Mouse (Mus musculus) spleen, postnatal 36 days (tissue): ENCODE measurements around the gene Dmwd.
"Not testable (repeated sequence)": the region's sequence is repeated elsewhere in the genome, so short reads cannot be mapped to it uniquely, and the experiment has no call there.

Experiments
- DNase-seq, 2 experiments: peaks; one replicate each; pipeline ENCODE4 v3.0.0; 2022; ENCODE audit warnings: low spot score in 2 of 2, mixed read lengths in 1 of 2

Gene Dmwd

DNA sequence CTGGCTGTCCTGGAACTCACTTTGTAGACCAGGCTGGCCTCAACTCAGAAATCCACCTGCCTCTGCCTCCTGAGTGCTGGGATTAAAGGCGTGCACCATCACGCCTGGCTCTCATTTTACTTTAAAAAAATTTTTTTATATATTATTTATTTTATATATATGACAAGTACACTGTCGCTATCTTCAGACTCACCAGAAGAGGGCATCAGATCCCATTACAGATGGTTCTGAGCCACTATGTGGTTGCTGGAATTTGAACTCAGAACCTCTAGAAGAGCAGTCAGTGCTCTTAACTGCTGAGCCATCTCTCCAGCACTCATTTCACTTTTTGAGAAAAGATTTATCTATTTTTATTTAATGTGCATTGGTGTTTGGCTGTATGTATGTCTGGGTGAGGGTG, 5.0 kb upstream of the Dmwd start:
- DNase-seq = not testable (repeated sequence)

DNA sequence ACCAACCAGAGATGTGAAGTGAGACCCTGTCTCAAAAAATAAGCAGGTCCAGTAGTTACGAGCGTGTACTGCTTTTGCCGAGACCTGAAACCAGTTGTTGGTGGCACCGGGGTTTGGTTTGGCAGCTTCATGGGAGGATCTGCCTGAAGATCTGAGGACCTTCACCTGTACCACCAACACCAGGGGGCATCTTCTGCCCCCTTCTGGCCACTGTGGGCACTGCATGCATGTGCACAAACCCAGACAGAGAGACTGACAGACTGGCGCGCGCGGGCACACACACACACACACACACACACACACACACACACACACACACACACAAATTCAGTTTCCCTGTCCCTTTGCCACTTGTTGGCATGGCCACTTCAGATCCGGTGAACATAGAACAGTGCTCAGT, 2.5 kb upstream of the Dmwd start:
- DNase-seq = no peak

DNA sequence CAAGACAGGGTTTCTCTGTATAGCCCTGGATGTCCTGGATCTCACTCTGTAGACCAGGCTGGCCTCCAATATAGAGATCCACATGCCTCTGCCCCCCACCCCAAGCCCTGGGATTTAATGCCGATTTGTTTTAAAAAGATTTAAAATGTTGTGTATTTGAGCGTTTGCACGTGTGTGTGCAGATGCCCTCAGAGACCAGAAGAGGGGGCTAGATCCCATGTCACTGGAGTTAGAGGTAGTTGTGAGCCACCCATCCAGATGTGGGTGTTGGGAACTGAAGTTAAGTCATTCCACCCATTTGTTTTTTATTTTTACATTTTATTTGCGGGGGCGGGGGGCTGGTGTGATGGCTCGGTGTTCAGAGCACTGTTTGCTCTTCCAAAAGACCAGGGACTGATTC, 1.5 kb upstream of the Dmwd start:
- no peak for DNase-seq

DNA sequence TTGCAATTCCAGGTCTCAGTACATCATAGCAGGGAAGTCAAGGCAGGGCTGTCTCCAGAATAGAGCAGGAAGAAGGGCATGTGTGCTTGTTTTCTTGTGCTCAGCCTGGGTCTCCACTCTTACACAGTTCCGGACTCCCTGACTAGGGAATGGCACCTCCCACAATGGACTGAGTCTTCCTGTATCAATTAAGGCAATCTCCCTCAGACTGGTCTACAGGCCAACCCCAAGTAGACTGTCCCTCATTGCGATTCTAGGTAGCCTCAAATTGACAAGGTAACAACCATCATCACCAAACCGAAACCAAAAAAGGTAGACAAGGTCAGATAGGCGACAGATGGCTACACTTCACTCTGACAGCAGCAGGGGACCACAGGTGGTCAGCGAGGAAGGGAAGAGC, 796 bp upstream of the Dmwd start:
- no peak for DNase-seq

DNA sequence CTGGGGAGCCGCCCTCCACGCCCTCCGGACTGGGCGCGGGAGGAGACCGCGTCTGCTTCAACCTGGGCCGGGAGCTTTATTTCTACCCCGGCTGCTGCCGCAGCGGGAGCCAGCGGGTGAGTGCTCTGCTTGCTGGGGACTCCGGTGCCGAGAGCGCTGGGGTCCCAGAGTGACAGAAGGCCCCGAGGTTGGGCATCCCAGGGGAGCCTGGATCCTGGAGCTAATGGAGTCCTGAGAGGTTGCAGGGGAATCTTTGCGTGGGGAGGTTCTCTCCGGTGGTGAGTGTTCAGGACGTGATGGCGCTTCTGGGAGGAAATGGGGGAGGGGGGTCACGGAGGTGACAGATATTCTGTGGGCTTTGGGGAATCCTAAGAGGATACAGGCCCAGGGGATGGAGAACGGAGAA, 562 bp downstream of the Dmwd start:
- DNase-seq = no peak

DNA sequence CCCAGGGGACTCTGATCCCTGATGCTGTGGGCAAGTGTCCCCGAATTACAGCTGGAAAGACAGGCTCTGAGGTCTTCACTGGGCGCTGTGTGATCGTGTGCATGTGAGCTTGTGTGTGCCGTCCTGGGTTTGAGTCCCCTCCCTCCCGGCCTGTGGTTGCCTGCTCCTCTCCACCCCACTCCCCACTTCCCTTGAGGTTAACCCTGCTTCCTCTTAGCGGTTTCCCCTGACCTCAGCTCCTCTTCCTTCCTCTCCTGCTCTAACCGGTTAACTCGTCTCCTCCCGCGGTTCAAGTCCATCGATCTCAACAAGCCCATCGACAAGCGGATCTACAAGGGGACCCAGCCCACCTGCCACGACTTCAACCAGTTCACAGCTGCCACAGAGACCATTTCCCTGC, 1.7 kb downstream of the Dmwd start:
- peak; percentile 91 to 92 for DNase-seq

DNA sequence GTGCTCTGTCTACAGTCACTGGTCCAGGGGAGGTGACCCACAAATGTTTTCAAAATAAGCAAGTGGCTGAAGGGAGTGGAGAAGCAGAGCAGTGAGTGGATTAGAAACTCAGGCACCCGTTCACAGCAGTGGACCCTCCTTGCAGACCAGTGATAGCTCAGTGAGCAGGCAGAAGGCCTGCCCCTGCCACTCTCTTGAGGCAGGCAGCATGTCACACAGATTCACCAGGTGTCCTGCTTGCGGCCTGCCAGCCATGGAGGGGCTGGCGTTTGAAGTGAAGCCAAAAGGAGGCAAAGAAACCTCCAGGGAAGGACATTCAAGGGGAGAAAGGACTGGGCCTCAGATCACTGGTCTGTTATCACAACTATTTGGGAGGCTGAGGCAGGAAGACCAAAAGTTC, 2.7 kb downstream of the Dmwd start:
- DNase-seq = no peak

DNA sequence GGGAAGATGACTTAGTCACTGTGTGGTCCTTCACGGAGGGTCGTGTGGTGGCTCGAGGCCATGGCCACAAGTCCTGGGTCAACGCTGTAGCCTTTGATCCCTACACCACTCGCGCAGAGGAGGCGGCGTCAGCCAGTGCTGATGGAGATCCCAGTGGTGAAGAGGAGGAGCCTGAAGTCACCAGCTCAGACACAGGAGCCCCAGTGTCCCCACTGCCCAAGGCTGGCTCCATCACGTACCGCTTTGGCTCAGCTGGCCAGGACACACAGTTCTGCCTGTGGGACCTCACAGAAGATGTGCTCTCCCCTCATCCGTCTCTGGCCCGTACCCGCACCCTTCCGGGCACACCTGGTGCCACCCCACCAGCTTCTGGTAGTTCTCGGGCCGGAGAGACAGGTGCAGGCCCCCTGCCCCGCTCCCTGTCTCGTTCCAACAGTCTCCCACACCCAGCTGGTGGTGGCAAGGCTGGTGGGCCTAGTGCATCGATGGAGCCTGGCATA, 4.5 kb downstream of the Dmwd start:
- no peak for DNase-seq

DNA sequence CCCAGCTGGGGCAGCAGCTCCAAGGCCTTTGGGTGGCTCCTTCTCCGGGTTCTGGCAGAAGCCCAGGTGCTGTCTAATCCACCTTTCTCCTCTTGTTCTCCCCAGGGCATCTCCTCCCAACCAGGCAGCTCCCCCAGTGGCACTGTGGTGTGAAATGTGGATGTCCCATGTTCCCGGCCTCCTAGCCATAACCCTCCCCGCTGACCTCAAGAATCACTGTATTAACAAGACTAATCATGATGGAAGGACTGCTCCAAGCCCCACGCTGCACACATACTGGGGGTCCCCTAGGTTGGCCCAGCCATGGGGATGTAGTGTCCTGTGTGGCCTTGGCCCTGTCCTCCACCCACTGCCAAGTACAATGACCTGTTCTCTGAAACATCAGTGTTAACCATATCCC, 6.1 kb downstream of the Dmwd start:
- DNase-seq = no peak

DNA sequence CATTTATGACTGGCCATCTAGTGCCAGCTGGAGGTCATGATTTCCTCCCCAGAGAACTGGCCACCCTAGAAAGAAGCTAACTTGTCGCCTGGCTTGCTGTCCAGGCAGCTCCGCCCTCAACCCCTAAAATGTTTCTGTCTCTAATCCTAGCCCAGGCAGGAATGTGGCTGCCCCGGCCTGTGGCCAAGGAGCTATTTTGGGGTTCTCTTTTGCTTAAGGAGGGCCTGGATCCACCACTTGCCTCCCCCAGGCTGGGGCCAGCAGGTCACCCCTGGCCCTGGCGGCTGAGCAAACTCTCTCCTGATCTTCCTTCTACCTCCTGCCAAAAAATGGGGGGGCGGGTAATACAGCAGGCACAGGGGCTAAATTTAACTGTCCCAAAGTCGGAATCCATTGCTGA, 7.1 kb downstream of the Dmwd start:
- no peak for DNase-seq

DNA sequence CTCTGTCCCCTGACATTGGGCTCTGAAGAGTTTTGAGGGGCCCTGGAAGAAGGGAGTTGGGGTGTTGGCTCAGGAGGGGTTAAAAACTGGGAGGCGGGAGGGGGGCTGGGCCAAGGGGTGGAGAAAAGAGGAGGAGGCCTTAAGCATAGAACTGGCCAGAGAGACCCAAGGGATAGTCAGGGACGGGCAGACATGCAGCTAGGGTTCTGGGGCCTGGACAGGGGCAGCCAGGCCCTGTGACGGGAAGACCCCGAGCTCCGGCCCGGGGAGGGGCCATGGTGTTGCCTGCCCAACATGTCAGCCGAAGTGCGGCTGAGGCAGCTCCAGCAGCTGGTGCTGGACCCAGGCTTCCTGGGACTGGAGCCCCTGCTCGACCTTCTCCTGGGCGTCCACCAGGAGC, 7.7 kb downstream of the Dmwd start, which contains the start of gene Dmpk:
Gene Dmpk, plus strand, starts transcription at position 149 of the 400 bp plus-strand sequence.
- no peak for DNase-seq

DNA sequence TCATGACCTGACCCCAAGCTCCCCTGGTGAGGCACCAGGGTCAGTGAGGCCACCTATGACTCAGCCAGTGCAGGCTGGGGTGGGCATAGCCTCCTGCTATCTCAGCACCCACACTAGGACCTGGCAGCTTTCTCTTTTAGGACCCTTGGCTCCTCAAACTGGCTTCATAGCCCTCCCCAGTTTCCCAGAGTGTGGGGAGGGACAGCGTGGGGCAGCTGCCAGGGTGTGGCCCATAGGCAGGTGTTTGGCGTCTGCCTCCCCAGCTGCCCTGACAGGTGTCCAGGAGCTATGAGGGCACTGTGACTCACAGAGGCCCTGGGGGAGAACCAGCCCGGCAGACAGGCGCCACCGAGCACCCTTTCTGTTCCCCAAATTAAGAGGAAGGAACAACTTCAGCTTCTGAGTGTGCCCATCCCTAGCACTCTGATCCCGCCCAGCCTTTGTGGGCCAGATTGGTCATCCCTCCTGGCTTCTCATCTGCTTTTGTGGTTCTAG, 8.3 kb downstream of the Dmwd start:
- peak; percentile 81 to 85 for DNase-seq

DNA sequence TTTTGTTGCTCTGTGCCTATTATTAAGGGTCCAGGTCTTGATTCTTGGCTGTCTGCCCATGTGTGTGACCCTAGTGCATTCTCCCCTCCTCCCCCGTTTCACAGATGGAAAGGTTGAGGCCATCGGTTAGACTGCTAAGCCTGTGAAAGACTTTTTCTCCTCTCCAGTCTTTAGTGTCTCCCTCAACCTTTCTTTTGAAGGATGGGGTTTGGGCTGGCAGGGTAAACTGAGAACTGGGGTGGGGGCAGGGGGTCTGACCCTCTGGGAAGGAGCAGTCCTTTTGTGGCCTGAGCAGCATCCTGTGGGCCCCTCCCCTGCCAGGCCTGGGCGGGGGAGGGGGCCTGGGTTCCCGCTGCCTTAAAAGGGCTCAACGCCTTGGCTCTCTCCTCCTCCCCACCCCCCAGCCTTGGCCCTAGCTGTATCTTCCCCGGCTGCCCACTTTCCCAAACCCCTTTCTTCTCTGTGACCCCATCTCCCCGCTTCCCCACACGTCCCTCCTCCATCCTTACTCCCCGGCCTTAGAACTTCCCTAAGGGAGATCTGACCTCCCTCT, 9.0 kb downstream of the Dmwd start:
- no peak for DNase-seq

DNA sequence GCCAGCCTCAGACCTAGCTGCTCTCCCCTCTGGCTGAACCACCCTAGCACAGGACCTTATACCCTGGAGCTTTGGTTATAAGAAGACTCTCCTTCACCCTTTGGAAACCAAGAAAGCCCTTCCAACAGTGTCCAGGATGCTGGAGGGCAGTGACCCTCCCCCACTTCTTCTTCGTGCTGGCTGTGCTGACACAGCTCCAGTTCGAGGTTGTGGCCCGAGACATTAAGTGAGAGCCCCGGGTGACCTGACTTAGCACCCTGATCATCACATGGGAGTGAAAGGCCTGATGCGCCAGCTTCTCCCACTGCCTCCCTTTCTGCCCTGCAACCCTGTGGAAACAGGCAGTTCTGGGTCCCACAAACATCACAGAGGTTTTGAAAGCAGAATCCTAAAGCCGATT, 9.5 kb downstream of the Dmwd start:
- DNase-seq = no peak

DNA sequence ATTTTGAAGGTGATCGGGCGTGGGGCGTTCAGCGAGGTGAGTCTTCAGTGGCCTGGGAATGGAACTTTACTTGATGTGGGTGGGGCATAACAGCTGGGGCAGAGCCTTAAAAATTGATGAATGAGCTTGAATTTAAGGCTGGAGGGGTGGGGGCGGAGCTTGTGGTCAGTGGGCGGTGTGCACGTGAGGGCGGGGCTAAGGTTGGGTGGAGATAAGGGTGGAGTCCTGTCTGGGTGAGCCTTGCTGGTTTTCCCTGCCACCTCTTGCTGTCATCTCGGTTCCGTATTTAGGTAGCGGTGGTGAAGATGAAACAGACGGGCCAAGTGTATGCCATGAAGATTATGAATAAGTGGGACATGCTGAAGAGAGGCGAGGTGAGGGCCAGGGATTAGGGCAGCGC, 10.0 kb downstream of the Dmwd start:
- DNase-seq = peak; percentile 73 to 75

DNA sequence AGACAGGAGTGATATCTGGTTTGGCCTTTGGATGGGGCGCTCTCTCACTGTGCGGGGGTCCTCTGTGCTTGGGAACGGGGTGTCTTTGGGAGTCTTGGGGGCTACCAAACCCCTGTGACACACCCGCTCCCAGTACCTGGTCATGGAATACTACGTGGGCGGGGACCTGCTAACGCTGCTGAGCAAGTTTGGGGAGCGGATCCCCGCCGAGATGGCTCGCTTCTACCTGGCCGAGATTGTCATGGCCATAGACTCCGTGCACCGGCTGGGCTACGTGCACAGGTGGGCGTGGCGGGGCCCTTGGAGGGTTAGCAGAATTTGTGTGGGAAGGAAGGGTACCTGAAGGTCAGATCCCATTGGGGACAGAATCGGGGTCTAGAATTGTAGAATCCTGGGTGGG, 10.7 kb downstream of the Dmwd start:
- no peak for DNase-seq

DNA sequence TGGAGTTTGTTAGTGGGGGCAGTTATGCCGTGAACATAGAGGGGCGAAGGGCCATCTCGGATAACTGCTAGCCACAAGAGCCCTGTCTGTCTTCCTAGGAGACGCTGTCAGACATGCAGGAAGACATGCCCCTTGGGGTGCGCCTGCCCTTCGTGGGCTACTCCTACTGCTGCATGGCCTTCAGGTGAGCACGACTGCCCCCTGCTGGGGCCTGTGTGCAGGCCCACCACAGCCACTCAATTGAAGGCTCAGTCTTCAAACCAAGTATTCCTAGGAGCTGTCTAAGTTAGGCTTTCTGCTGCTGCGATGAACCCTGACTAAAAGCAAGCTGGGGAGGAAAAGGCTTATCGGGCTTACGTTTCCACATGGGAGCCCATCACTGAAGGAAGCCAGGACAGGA, 12.8 kb downstream of the Dmwd start:
- peak; percentile 57 to 70 for DNase-seq

DNA sequence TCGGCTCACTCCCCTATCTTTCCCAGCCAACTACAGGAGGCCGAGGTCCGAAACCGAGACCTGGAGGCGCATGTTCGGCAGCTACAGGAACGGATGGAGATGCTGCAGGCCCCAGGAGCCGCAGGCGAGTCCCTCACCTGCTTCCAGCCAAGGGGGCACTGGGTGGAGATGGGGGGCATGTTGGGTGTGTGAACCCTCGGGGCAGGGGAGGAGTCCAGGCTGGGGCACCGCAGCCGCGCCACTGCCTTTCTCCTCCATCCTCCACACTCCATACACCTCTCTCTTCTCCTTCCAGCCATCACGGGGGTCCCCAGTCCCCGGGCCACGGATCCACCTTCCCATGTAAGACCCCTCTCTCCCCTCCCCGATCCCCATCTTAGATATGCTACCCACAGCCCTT, 15.9 kb downstream of the Dmwd start:
- no peak for DNase-seq

DNA sequence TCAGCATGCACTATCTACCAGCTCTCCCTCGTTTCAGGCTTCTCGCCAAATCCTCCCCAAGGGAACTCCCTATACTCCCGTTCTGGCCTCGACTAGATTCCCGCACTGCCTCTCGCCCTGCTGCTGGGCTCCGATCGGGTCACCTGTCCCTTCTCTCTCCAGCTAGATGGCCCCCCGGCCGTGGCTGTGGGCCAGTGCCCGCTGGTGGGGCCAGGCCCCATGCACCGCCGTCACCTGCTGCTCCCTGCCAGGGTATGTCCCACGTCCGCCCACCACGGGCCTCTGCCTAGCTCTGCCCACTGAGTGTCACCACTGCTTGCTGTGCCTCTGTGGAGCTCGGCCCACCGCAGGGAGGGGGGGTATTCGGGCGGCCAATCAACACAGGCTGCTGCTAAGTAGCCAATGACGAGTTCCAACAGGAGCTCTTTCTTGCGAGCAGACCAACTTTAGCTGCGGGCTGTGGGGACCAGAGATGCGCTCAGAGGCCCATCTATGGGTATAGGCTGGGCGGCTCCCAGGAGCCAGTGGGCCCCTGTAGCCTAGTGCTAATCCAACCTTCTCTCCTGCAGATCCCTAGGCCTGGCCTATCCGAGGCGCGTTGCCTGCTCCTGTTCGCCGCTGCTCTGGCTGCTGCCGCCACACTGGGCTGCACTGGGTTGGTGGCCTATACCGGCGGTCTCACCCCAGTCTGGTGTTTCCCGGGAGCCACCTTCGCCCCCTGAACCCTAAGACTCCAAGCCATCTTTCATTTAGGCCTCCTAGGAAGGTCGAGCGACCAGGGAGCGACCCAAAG, 16.6 kb downstream of the Dmwd start:
- no peak for DNase-seq

DNA sequence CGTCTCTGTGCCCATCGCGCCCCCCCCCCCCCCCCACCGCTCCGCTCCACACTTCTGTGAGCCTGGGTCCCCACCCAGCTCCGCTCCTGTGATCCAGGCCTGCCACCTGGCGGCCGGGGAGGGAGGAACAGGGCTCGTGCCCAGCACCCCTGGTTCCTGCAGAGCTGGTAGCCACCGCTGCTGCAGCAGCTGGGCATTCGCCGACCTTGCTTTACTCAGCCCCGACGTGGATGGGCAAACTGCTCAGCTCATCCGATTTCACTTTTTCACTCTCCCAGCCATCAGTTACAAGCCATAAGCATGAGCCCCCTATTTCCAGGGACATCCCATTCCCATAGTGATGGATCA, 17.1 kb downstream of the Dmwd start:
- DNase-seq = peak; percentile 80 to 84

DNA sequence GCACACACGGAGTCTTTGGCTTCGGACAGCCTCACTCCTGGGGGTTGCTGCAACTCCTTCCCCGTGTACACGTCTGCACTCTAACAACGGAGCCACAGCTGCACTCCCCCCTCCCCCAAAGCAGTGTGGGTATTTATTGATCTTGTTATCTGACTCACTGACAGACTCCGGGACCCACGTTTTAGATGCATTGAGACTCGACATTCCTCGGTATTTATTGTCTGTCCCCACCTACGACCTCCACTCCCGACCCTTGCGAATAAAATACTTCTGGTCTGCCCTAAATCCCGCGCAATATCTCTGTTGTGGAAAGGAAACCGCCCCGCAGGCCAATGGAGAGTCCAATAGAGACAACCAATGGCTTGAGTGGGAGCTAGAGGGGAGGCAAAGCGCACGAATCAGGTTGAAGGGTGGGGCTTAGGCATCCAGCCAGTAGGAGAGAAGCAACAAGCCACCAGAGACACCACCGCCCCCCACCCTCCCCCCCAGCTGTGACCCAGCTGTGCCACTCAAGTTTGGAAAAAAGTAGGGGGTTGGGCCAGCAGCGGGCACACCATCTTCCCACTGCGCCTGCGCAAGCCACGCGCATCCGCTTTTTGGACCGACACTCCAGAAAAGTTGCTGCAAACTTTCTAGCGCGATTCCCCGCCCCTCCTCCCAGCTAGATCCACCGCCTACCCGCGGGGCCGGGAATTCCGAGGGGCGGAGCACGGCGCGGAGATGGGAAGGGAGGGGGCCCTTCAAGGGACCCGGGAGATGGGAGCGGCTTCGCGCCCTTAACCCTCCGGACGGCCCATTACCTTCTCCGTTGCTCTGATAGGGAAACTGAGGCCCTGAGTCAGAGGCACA, 17.7 kb downstream of the Dmwd start:
- DNase-seq = peak; percentile 80 to 86

DNA sequence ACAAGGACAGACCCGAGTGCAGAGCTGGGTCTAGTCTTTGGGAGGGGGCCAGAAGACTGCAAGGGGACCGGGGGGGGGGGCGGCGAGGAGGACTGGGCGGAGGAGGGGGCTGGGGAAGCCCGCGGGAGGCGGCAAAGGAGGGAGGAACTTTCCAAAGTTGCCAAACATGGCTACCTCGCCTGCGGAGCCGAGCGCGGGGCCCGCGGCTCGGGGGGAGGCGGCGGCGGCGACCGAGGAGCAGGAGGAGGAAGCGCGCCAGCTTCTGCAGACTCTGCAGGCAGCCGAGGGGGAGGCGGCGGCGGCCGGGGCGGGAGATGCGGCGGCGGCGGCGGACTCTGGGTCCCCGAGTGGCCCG, 18.4 kb downstream of the Dmwd start, which contains the start of gene Six5:
Gene Six5, plus strand, starts transcription at position 124 of the 355 bp plus-strand sequence.
- DNase-seq = peak in 1 of 2 experiments; percentile 42
